Mouse (Mus musculus) NIH3T3 (cell line): ENCODE results near the gene Jph2.

Experiments used
- DNase-seq: peaks from one replicate; pipeline ENCODE4 v3.0.0-alpha.2; 2012; ENCODE audit warnings: low read depth

The Jph2 gene

GRCm38 (mm10) chr2:163309376-163309775 is 88.4 kb downstream of the Jph2 start:
- no peak for DNase-seq

- no peak for DNase-seq
These were observed 94.8 kb downstream of the Jph2 start for GRCm38 (mm10) chr2:163303037-163303436.

- peak; percentile 13 for DNase-seq
These were observed 96.2 kb downstream of the Jph2 start for GRCm38 (mm10) chr2:163301641-163302040.

- DNase-seq = peak; percentile 6
These were observed 97.4 kb downstream of the Jph2 start for GRCm38 (mm10) chr2:163300069-163301060.

GRCm38 (mm10) chr2:163296999-163297630 is 100.7 kb downstream of the Jph2 start:
- no peak for DNase-seq

GRCm38 (mm10) chr2:163288881-163289379 is 108.9 kb downstream of the Jph2 start:
- no peak for DNase-seq
